Mouse (Mus musculus): ENCODE measurements around the gene Kcnk16. TPM values are rescaled to one million over a fixed set of nuclear protein-coding genes. Genes with fewer than 3 reads are reported as not detected.
A peak's percentile ranks its signal among the peaks of the same experiment; 100 is the strongest.

Kcnk16 gene
- polyA plus RNA-seq, 1 experiment, result not detected

- H3K36me3 ChIP-seq (ENCODE audit: control insufficient read depth, insufficient read depth), result no peaks in the 10 kb centered on the region
- TF ChIP-seq MYOD1 (IDR thresholded peaks at IDR 0.05; ENCODE audit: control insufficient read depth in 1 of 3, insufficient read length in 2 of 3, low read depth in 2 of 3), result no peak
- no peak overlapping the region for H3ac ChIP-seq (ENCODE audit: control insufficient read depth, insufficient read length)
Observed at GRCm38 (mm10) chr14:20294947-20295346, 25.9 kb upstream of the Kcnk16 start.

DNA sequence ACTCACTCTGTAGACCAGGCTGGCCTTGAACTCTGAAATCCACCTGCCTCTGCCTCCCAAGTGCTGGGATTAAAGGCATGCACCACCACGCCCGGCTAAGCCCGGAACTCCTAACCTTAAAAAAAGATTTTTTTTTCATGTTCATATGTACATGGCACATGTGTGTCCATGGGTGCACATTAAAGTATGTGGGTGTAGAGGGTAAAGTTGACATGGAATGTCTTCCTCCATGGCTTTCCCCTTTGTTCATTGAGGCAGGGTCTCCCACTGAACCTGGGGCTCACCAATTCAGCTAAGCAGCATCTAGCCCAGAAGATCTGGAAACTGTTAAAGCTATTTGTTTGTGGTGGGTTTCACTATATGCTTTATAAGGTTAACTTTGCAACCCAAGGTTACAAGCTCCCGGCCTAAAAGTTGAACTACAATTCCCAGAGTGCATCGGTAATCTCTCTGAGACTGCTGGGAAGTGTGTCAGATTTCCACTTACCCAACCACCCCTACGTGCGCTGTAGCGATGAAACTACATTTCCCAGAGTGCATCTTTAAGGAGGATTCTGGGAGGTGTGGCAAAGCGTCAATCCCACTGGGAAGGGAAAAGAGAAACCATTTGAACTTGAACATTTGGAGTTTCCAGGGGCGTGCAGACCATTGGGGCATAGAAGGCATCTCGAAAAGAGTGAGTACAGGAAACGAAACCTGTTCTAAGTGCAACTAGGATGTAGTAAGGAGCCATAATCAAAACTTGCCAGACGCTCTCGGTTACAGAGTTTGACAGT is 25.3 kb upstream of the Kcnk16 start, which contains the start of gene Nudt13:
Gene Nudt13, plus strand, starts transcription at position 581 of the 776 bp plus-strand sequence.
- no peak for TF ChIP-seq REST (IDR thresholded peaks at IDR 0.05; ENCODE audit: insufficient read depth, insufficient read length)
- TF ChIP-seq MAX (IDR thresholded peaks at IDR 0.05; ENCODE audit: low read depth), result peak; percentile 58
- no peak for TF ChIP-seq TCF12 (IDR thresholded peaks at IDR 0.05; ENCODE audit: insufficient read depth, poor library complexity, severe bottlenecking)
- TF ChIP-seq POLR2A (IDR thresholded peaks at IDR 0.05; ENCODE audit: insufficient read length, low read depth), result peak; percentile 40
- peak; percentile 19 for TF ChIP-seq POLR2AphosphoS2 (IDR thresholded peaks at IDR 0.05; ENCODE audit: insufficient read length, low read depth)
- Histone ChIP-seq H3K4me2 (ENCODE audit: low read depth) (peak within 1 kb of the TSS; percentile 95), H3K27me3 (ENCODE audit: control insufficient read depth, insufficient read depth, insufficient read length) (no peaks in the 10 kb centered on the region), H3K79me2 (ENCODE audit: control insufficient read depth, insufficient read depth) (no peaks in the 10 kb centered on the region), H3ac (ENCODE audit: control insufficient read depth, insufficient read length) (no peak within 1 kb of the TSS), H3K4me3 (peak within 1 kb of the TSS; percentile 32), H3K36me3 (ENCODE audit: control insufficient read depth, insufficient read depth) (no peaks in the 10 kb centered on the region)

More at GRCm38 (mm10) chr14:20294947-20295346, 25.9 kb upstream of the Kcnk16 start:
- H3K4me2 ChIP-seq (ENCODE audit: low read depth), result peak overlapping the region; percentile 95
- H3K4me3 ChIP-seq, result peak overlapping the region; percentile 32
- H3K79me2 ChIP-seq (ENCODE audit: control insufficient read depth, insufficient read depth), result no peaks in the 10 kb centered on the region
- no peaks in the 10 kb centered on the region for H3K27me3 ChIP-seq (ENCODE audit: control insufficient read depth, insufficient read depth, insufficient read length)

DNA sequence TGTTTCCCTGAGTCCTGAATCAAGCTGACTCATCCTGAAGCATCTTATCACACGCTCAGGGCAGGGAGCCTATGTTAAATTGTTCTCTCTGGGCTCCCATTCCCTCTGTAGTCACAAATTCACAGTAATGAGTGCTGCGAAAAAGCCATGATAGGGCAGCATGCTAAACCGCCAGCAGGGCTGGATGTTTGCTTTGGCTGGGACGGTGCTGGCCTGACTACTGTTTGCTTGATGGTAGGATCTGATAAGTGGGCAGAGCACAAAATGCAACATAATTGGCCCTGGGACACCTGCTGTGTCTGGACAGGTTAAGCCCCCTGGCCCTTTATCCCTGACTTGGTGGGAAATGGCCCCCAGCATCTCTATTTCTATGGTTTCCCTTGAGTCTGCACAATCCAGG is 22.4 kb upstream of the Kcnk16 start:
- Histone ChIP-seq H3K36me3 (ENCODE audit: control insufficient read depth, insufficient read depth) (no peaks in the 10 kb centered on the region), H3K79me2 (ENCODE audit: control insufficient read depth, insufficient read depth) (no peaks in the 10 kb centered on the region), H3ac (ENCODE audit: control insufficient read depth, insufficient read length) (no peak overlapping the region), H3K4me2 (ENCODE audit: low read depth) (no peak overlapping the region), H3K27me3 (ENCODE audit: control insufficient read depth, insufficient read depth, insufficient read length) (no peaks in the 10 kb centered on the region), H3K4me3 (no peak overlapping the region)
- TF ChIP-seq CEBPB (IDR thresholded peaks at IDR 0.05; ENCODE audit: insufficient read depth, poor library complexity, severe bottlenecking) (no peak), POLR2A (IDR thresholded peaks at IDR 0.05; ENCODE audit: insufficient read length, low read depth) (no peak), E2F4 (IDR thresholded peaks at IDR 0.05; ENCODE audit: insufficient read depth) (no peak), REST (IDR thresholded peaks at IDR 0.05; ENCODE audit: insufficient read depth, insufficient read length) (no peak), TCF3 (IDR thresholded peaks at IDR 0.05; ENCODE audit: insufficient read length, low read depth) (no peak), MAX (IDR thresholded peaks at IDR 0.05; ENCODE audit: low read depth) (no peak), SRF (IDR thresholded peaks at IDR 0.05; ENCODE audit: control insufficient read depth, insufficient read length, low read depth) (no peak), TCF12 (IDR thresholded peaks at IDR 0.05; ENCODE audit: insufficient read depth, poor library complexity, severe bottlenecking) (no peak), MYOD1 (IDR thresholded peaks at IDR 0.05; ENCODE audit: control insufficient read depth in 1 of 3, insufficient read length in 2 of 3, low read depth in 2 of 3) (no peak), MYOG (IDR thresholded peaks at IDR 0.05; ENCODE audit: control insufficient read depth in 1 of 3, insufficient read depth in 1 of 3, insufficient read length in 2 of 3, low read depth in 2 of 3) (no peak), POLR2AphosphoS2 (IDR thresholded peaks at IDR 0.05; ENCODE audit: insufficient read length, low read depth) (no peak), USF1 (IDR thresholded peaks at IDR 0.05; ENCODE audit: low read depth) (no peak)

DNA sequence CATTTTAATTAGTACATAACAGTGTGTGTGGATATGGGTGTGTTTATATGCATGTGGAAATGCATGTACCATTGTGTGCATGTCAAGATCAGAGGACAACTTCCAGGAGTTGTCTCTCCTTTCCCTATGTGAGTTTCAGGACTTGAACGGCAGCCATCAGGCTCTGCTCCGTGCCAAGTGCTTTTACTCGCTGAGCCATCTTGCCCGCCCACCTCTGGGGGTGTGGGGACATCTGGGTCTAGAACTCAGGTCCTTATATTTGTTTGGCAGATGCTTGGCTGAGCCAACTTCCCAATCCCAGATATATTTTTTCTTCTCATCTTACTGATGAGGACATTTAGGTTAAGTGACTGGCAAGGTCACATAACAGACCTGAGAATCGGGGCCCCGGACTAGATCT is 578 bp downstream of the Kcnk16 start:
- Histone ChIP-seq H3K4me2 (ENCODE audit: low read depth) (no peak overlapping the region), H3K36me3 (ENCODE audit: control insufficient read depth, insufficient read depth) (no peaks in the 10 kb centered on the region), H3K79me2 (ENCODE audit: control insufficient read depth, insufficient read depth) (no peaks in the 10 kb centered on the region), H3ac (ENCODE audit: control insufficient read depth, insufficient read length) (no peak overlapping the region), H3K4me3 (no peak overlapping the region), H3K27me3 (ENCODE audit: control insufficient read depth, insufficient read depth, insufficient read length) (peaks cover 27% of the 10 kb centered on the region)
- TF ChIP-seq MYOD1 (IDR thresholded peaks at IDR 0.05; ENCODE audit: control insufficient read depth in 1 of 3, insufficient read length in 2 of 3, low read depth in 2 of 3) (no peak), E2F4 (IDR thresholded peaks at IDR 0.05; ENCODE audit: insufficient read depth) (no peak), SRF (IDR thresholded peaks at IDR 0.05; ENCODE audit: control insufficient read depth, insufficient read length, low read depth) (no peak), REST (IDR thresholded peaks at IDR 0.05; ENCODE audit: insufficient read depth, insufficient read length) (no peak), MYOG (IDR thresholded peaks at IDR 0.05; ENCODE audit: control insufficient read depth in 1 of 3, insufficient read depth in 1 of 3, insufficient read length in 2 of 3, low read depth in 2 of 3) (no peak), MAX (IDR thresholded peaks at IDR 0.05; ENCODE audit: low read depth) (no peak), USF1 (IDR thresholded peaks at IDR 0.05; ENCODE audit: low read depth) (no peak), POLR2A (IDR thresholded peaks at IDR 0.05; ENCODE audit: insufficient read length, low read depth) (no peak), TCF12 (IDR thresholded peaks at IDR 0.05; ENCODE audit: insufficient read depth, poor library complexity, severe bottlenecking) (no peak), CEBPB (IDR thresholded peaks at IDR 0.05; ENCODE audit: insufficient read depth, poor library complexity, severe bottlenecking) (no peak), TCF3 (IDR thresholded peaks at IDR 0.05; ENCODE audit: insufficient read length, low read depth) (no peak), POLR2AphosphoS2 (IDR thresholded peaks at IDR 0.05; ENCODE audit: insufficient read length, low read depth) (no peak)

GRCm38 (mm10) chr14:20262346-20262745 is 6.7 kb downstream of the Kcnk16 start:
- no peak overlapping the region for H3ac ChIP-seq (ENCODE audit: control insufficient read depth, insufficient read length)
- peaks cover 42% of the 10 kb centered on the region for H3K27me3 ChIP-seq (ENCODE audit: control insufficient read depth, insufficient read depth, insufficient read length)
- TF ChIP-seq CEBPB (IDR thresholded peaks at IDR 0.05; ENCODE audit: insufficient read depth, poor library complexity, severe bottlenecking), result no peak
- no peak for TF ChIP-seq POLR2A (IDR thresholded peaks at IDR 0.05; ENCODE audit: insufficient read length, low read depth)
- no peak for TF ChIP-seq SRF (IDR thresholded peaks at IDR 0.05; ENCODE audit: control insufficient read depth, insufficient read length, low read depth)
- TF ChIP-seq TCF12 (IDR thresholded peaks at IDR 0.05; ENCODE audit: insufficient read depth, poor library complexity, severe bottlenecking), result no peak
- TF ChIP-seq POLR2AphosphoS2 (IDR thresholded peaks at IDR 0.05; ENCODE audit: insufficient read length, low read depth), result no peak
- no peak for TF ChIP-seq REST (IDR thresholded peaks at IDR 0.05; ENCODE audit: insufficient read depth, insufficient read length)
- TF ChIP-seq MYOD1 (IDR thresholded peaks at IDR 0.05; ENCODE audit: control insufficient read depth in 1 of 3, insufficient read length in 2 of 3, low read depth in 2 of 3), result no peak
- no peak for TF ChIP-seq USF1 (IDR thresholded peaks at IDR 0.05; ENCODE audit: low read depth)
- TF ChIP-seq TCF3 (IDR thresholded peaks at IDR 0.05; ENCODE audit: insufficient read length, low read depth), result no peak
- no peak for TF ChIP-seq MYOG (IDR thresholded peaks at IDR 0.05; ENCODE audit: control insufficient read depth in 1 of 3, insufficient read depth in 1 of 3, insufficient read length in 2 of 3, low read depth in 2 of 3)

More at GRCm38 (mm10) chr14:20262346-20262745, 6.7 kb downstream of the Kcnk16 start:
- Histone ChIP-seq H3K4me3 (no peak overlapping the region), H3K36me3 (ENCODE audit: control insufficient read depth, insufficient read depth) (no peaks in the 10 kb centered on the region), H3K79me2 (ENCODE audit: control insufficient read depth, insufficient read depth) (no peaks in the 10 kb centered on the region), H3K4me2 (ENCODE audit: low read depth) (no peak overlapping the region)

Measured in myocyte (in vitro differentiated cells).